Mouse (Mus musculus) MEL (cell line): ENCODE data around the gene Efr3b. TPM values are rescaled to one million over a fixed set of nuclear protein-coding genes. Genes with fewer than 3 reads are reported as not detected.

Experiments
- DNase-seq: peaks from one replicate; pipeline ENCODE4 v3.0.0; 2011; ENCODE audit warnings: low read depth, low spot score
- H3K27ac ChIP-seq: 2 replicates; pipeline ENCODE4 v1.5.1; 2012; ENCODE audit warnings: low read depth, mild to moderate bottlenecking, control low read depth, low read length, moderate library complexity; ENCODE audit not compliant: control insufficient read depth
- H3K27me3 ChIP-seq, 2 experiments: fragments of 150-350 bp in 1 of 2; sonication (generic) in 1 of 2; 2 replicates each; pipeline ENCODE4 v1.6.1; 2012; ENCODE audit warnings: low read length in 2 of 2, mild to moderate bottlenecking in 2 of 2, improper control_type of control experiment in 1 of 2, moderate library complexity in 1 of 2; ENCODE audit not compliant: insufficient read depth in 2 of 2, control insufficient read depth in 1 of 2
- H3K36me3 ChIP-seq, 2 experiments: 2 replicates each; pipeline ENCODE4 v1.6.1; 2012 to 2014; ENCODE audit warnings: low read length in 2 of 2, improper control_type of control experiment in 1 of 2, inconsistent platforms in 1 of 2, mild to moderate bottlenecking in 1 of 2; ENCODE audit not compliant: insufficient read depth in 2 of 2, control insufficient read depth in 1 of 2
- H3K4me1 ChIP-seq, 2 experiments: fragments of 150-350 bp in 1 of 2; sonication (generic) in 1 of 2; 2 replicates each; pipeline ENCODE4 v1.6.1; 2012; ENCODE audit warnings: low read length in 2 of 2, improper control_type of control experiment in 1 of 2, mild to moderate bottlenecking in 1 of 2; ENCODE audit not compliant: insufficient read depth in 2 of 2, control insufficient read depth in 1 of 2
- H3K4me3 ChIP-seq, 2 experiments: fragments of 150-350 bp in 1 of 2; sonication (generic) in 1 of 2; 2 replicates each; pipeline ENCODE4 v1.5.1; 2012; ENCODE audit warnings: low read depth in 2 of 2, low read length in 2 of 2, mild to moderate bottlenecking in 2 of 2, moderate library complexity in 2 of 2, control low read depth in 1 of 2, improper control_type of control experiment in 1 of 2; ENCODE audit not compliant: control insufficient read depth in 1 of 2, insufficient read depth in 1 of 2
- H3K79me2 ChIP-seq: 2 replicates; pipeline ENCODE4 v1.6.1; 2012; ENCODE audit warnings: mild to moderate bottlenecking, low read length, moderate library complexity; ENCODE audit not compliant: control insufficient read depth, poor library complexity, insufficient read depth
- H3K9ac ChIP-seq: 2 replicates; pipeline ENCODE4 v1.6.1; 2012; ENCODE audit warnings: low read depth, mild to moderate bottlenecking, control low read depth, low read length, moderate library complexity; ENCODE audit not compliant: control insufficient read depth, poor library complexity, severe bottlenecking
- H3K9me3 ChIP-seq: fragments of 150-350 bp; sonication (generic); replicated peaks from 2 replicates; pipeline ENCODE4 v1.6.1; 2012; ENCODE audit warnings: mild to moderate bottlenecking, low read length, improper control_type of control experiment, moderate library complexity; ENCODE audit not compliant: insufficient read depth
- E2F4 ChIP-seq: IDR thresholded peaks from 2 replicates; pipeline ENCODE4 v1.6.1; 2011; ENCODE audit warnings: low read depth, low read length, improper control_type of control experiment, borderline replicate concordance
- ELF1 ChIP-seq: IDR thresholded peaks from 2 replicates; pipeline ENCODE4 v1.6.1; 2014; ENCODE audit warnings: low read depth, mild to moderate bottlenecking, inconsistent platforms, low read length, improper control_type of control experiment, moderate library complexity
- EP300 ChIP-seq, 2 experiments: IDR thresholded peaks; 2 replicates each; pipeline ENCODE4 v1.6.1; 2011; ENCODE audit warnings: improper control_type of control experiment in 2 of 2, low read length in 2 of 2, low read depth in 1 of 2, mild to moderate bottlenecking in 1 of 2
- ETS1 ChIP-seq: IDR thresholded peaks from 2 replicates; pipeline ENCODE4 v1.6.1; 2012; ENCODE audit warnings: low read depth, mild to moderate bottlenecking, inconsistent platforms, low read length, improper control_type of control experiment, moderate library complexity
- GATA1 ChIP-seq: IDR thresholded peaks from 2 replicates; pipeline ENCODE4 v1.6.1; 2011; ENCODE audit warnings: low read depth, low read length, improper control_type of control experiment
- HCFC1 ChIP-seq: IDR thresholded peaks from 2 replicates; pipeline ENCODE4 v1.6.1; 2012; ENCODE audit warnings: low read depth, mild to moderate bottlenecking, inconsistent platforms, low read length, improper control_type of control experiment, moderate library complexity
- JUND ChIP-seq: IDR thresholded peaks from 2 replicates; pipeline ENCODE4 v1.6.1; 2011; ENCODE audit warnings: low read depth, mild to moderate bottlenecking, improper control_type of control experiment, low read length
- MAFK ChIP-seq: IDR thresholded peaks from 2 replicates; pipeline ENCODE4 v1.6.1; 2011; ENCODE audit warnings: low read depth, mild to moderate bottlenecking, low read length, improper control_type of control experiment, borderline replicate concordance
- MAX ChIP-seq: IDR thresholded peaks from 2 replicates; pipeline ENCODE4 v1.6.1; 2011; ENCODE audit warnings: low read length, improper control_type of control experiment
- MAZ ChIP-seq: IDR thresholded peaks from 2 replicates; pipeline ENCODE4 v1.6.1; 2012; ENCODE audit warnings: low read depth, mild to moderate bottlenecking, inconsistent platforms, low read length, improper control_type of control experiment
- MXI1 ChIP-seq: IDR thresholded peaks from 2 replicates; pipeline ENCODE4 v1.6.1; 2011; ENCODE audit warnings: mild to moderate bottlenecking, low read depth, low read length, improper control_type of control experiment
- MYC ChIP-seq: IDR thresholded peaks from 2 replicates; pipeline ENCODE4 v1.6.1; 2011; ENCODE audit warnings: low read depth, mild to moderate bottlenecking, low read length, improper control_type of control experiment, moderate library complexity
- NELFE ChIP-seq: IDR thresholded peaks from 2 replicates; pipeline ENCODE4 v1.6.1; 2011; ENCODE audit warnings: low read depth, low read length, improper control_type of control experiment
- POLR2AphosphoS5 ChIP-seq: IDR thresholded peaks from 2 replicates; pipeline ENCODE4 v1.6.1; 2012; ENCODE audit warnings: low read depth, borderline replicate concordance, mild to moderate bottlenecking, inconsistent platforms, low read length, moderate library complexity, mixed read lengths
- RAD21 ChIP-seq: IDR thresholded peaks from 2 replicates; pipeline ENCODE4 v1.6.1; 2011; ENCODE audit warnings: mild to moderate bottlenecking, low read depth, low read length, improper control_type of control experiment
- RCOR1 ChIP-seq: IDR thresholded peaks from 2 replicates; pipeline ENCODE4 v1.6.1; 2012; ENCODE audit warnings: low read depth, mild to moderate bottlenecking, inconsistent platforms, low read length, improper control_type of control experiment
- SIN3A ChIP-seq: IDR thresholded peaks from 2 replicates; pipeline ENCODE4 v1.6.1; 2012; ENCODE audit warnings: low read length, improper control_type of control experiment, inconsistent platforms
- SMC3 ChIP-seq: IDR thresholded peaks from 2 replicates; pipeline ENCODE4 v1.6.1; 2011; ENCODE audit warnings: low read depth, low read length, improper control_type of control experiment
- TAL1 ChIP-seq: IDR thresholded peaks from 2 replicates; pipeline ENCODE4 v1.6.1; 2012; ENCODE audit warnings: mild to moderate bottlenecking, inconsistent platforms, low read length, moderate library complexity, mixed read lengths
- TCF12 ChIP-seq: IDR thresholded peaks from 2 replicates; pipeline ENCODE4 v1.6.1; 2014; ENCODE audit warnings: low read depth, mild to moderate bottlenecking, inconsistent platforms, low read length, improper control_type of control experiment, moderate library complexity
- USF2 ChIP-seq, 2 experiments: IDR thresholded peaks; 2 replicates each; pipeline ENCODE4 v1.6.1; 2011 to 2012; ENCODE audit warnings: improper control_type of control experiment in 2 of 2, low read length in 2 of 2, borderline replicate concordance in 1 of 2, inconsistent platforms in 1 of 2, low read depth in 1 of 2, mild to moderate bottlenecking in 1 of 2; ENCODE audit not compliant: insufficient read depth in 1 of 2
- ZKSCAN1 ChIP-seq: IDR thresholded peaks from 2 replicates; pipeline ENCODE4 v1.6.1; 2012; ENCODE audit warnings: low read depth, mild to moderate bottlenecking, inconsistent platforms, low read length, improper control_type of control experiment, moderate library complexity
- ZMIZ1 ChIP-seq: IDR thresholded peaks from 2 replicates; pipeline ENCODE4 v1.6.1; 2012; ENCODE audit warnings: low read depth, mild to moderate bottlenecking, inconsistent platforms, low read length, improper control_type of control experiment, moderate library complexity
- ZNF384 ChIP-seq: IDR thresholded peaks from 2 replicates; pipeline ENCODE4 v1.6.1; 2012; ENCODE audit warnings: low read depth, mild to moderate bottlenecking, inconsistent platforms, low read length, improper control_type of control experiment
- polyA plus RNA-seq, 2 experiments: library from polyadenylated mRNA; stranded (reverse) in 1 of 2; unstranded in 1 of 2; fragments of >175 nt in 1 of 2; fragments of >200 nt in 1 of 2; gene quantifications; 2 replicates each; pipeline versions ENCODE4 v1.2.1 to v1.2.4; 2012; ENCODE audit warnings: low replicate concordance in 2 of 2, low read depth in 1 of 2; ENCODE audit not compliant: insufficient read length in 2 of 2, insufficient read depth in 1 of 2, missing spikeins in 1 of 2
- total RNA-seq: library from RNA; depleted of rRNA; stranded (reverse); fragments of 300-350 nt; gene quantifications from 2 replicates; pipeline ENCODE4 v1.2.3, GENCODE M21; 2012

Gene Efr3b
- total and polyA plus RNA-seq, 3 experiments, result 1.5 to 1.7 TPM; not detected in 1

- no peak for TF ChIP-seq NELFE
- no peak for TF ChIP-seq POLR2AphosphoS5
- no peak for TF ChIP-seq GATA1
- TF ChIP-seq ELF1, result no peak
- TF ChIP-seq RAD21, result no peak
- no peak for TF ChIP-seq ZKSCAN1
- no peak for TF ChIP-seq MYC
- no peak for TF ChIP-seq USF2 (IDR thresholded peaks at IDR 0.05; ENCODE audit: borderline replicate concordance in 1 of 2, insufficient read depth in 1 of 2, low read depth in 1 of 2, low read length in 2 of 2)
- no peak for TF ChIP-seq RCOR1
- TF ChIP-seq MXI1, result no peak
- TF ChIP-seq E2F4, result no peak
- TF ChIP-seq TCF12, result no peak
- no peak for TF ChIP-seq SIN3A
- TF ChIP-seq MAZ, result no peak
- TF ChIP-seq ZNF384, result no peak
- TF ChIP-seq HCFC1, result no peak
- Histone ChIP-seq H3K9ac (no peak overlapping the region), H3K4me1 (peaks cover 0 to 30% of the 10 kb centered on the region in 2 experiments; a peak in 2 of 4 replicates), H3K27ac (no peak overlapping the region), H3K9me3 (no peaks in the 10 kb centered on the region), H3K27me3 (no peaks in the 10 kb centered on the region), H3K4me3 (no peak overlapping the region), H3K36me3 (peaks cover 0 to 16% of the 10 kb centered on the region in 2 experiments; a peak in 2 of 4 replicates), H3K79me2 (no peaks in the 10 kb centered on the region)
- DNase-seq, result no peak
Observed at GRCm38 (mm10) chr12:4066681-4067459, 28.2 kb upstream of the Efr3b start.

GRCm38 (mm10) chr12:4065944-4066343, 27.2 kb upstream of the Efr3b start:
- Histone ChIP-seq H3K79me2 (no peaks in the 10 kb centered on the region), H3K4me3 (no peak overlapping the region), H3K4me1 (peaks cover 0 to 33% of the 10 kb centered on the region in 2 experiments; a peak in 2 of 4 replicates), H3K9ac (no peak overlapping the region), H3K27ac (peak overlapping the region; percentile 2; the same call in 1 of the 2 replicates), H3K27me3 (no peaks in the 10 kb centered on the region), H3K9me3 (no peaks in the 10 kb centered on the region), H3K36me3 (peaks cover 0 to 17% of the 10 kb centered on the region in 2 experiments; a peak in 2 of 4 replicates)
- peak; percentile 84 for DNase-seq
- TF ChIP-seq MAFK, result no peak
- peak; percentile 59 to 70; a peak in 3 of 4 replicates for TF ChIP-seq EP300 (IDR thresholded peaks at IDR 0.05; ENCODE audit: low read depth in 1 of 2, low read length in 2 of 2)
- TF ChIP-seq ETS1, result no peak
- TF ChIP-seq TAL1, result peak; percentile 38; the same call in 1 of the 2 replicates
- peak; percentile 77 for TF ChIP-seq GATA1
- TF ChIP-seq MAX, result 0 out of 2 replicates have a peak, but pooled peaks have one; percentile 28
- no peak for TF ChIP-seq JUND
- TF ChIP-seq TCF12, result peak; percentile 69
- no peak for TF ChIP-seq SMC3
- TF ChIP-seq ZMIZ1, result no peak
- TF ChIP-seq MYC, result 0 out of 2 replicates have a peak, but pooled peaks have one; percentile 42
- no peak for TF ChIP-seq E2F4
